Mouse (Mus musculus) urinary bladder, postnatal 25 days (tissue): ENCODE results near the gene Glyr1.

Experiments used
- DNase-seq: peaks from one replicate; pipeline ENCODE4 v3.0.0; 2022; ENCODE audit warnings: low spot score

The Glyr1 gene

DNA sequence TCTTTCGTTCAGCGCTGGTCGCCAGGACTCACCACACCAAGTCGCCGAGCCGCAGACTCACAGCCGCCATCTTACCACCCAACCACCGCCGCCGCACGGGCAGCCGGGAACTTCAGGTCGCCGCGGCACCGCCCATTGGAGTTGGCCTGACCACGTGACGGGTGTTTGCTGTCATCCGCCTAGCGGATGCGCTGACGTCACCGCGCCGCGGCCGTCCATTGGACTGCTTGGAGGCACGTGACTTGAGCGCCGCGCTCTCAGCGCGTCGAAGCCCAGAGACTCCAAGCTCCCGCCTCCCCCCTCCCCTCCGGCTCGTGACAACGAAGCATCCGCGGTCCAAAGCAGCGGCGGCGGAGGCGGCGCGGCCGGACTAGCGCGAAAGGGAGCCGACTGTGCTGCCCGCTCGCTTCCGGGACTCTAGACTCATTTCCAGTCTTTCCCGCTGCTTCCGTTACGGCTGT lies at the start of gene Glyr1, which contains the start of gene Ubn1:
Gene Glyr1, minus strand, starts transcription at position 90 of the 461 bp plus-strand sequence.
Gene Ubn1, plus strand, starts transcription at position 284 of the 461 bp plus-strand sequence.
- peak; percentile 96 for DNase-seq

DNA sequence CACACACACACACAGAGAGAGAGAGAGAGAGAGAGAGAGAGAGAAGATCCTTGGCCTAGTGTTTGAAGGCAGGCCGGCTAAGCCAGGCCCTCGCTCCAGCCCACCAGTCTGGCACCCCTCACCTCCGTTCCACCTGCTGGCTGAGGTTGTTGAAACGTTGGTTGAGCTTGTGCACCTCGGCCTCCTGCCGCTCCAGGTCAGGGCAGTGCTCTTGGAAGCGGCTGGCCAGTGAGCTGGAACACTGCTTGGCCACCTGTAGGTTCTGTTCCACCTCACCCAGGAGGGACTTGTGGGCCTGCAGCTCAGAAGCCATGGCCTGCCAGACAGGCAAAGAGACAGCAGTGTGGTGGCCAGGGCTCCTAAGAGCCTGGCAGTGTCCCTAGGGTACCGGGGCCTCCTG lies 46.8 kb upstream of the Glyr1 start:
- no peak for DNase-seq

DNA sequence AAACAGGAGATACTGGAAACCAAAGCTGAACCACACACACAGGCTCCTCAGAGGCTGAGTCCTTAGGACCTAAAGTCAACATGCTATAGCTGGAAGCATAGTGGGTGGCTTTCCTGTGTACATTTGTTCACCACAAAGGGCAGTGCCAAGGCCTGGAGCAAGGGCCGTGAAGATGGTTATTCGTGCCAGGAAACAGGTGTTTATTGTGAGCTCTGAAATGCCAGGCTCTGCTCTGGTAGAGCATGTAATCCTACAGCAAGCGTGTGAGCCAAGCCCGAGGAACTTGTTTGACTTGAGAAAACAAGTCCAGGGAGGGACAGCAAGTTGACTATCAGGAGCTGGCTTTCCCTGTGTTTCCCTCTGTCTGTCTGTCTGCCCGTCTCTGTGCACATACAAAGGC lies 43.6 kb upstream of the Glyr1 start:
- no peak for DNase-seq

DNA sequence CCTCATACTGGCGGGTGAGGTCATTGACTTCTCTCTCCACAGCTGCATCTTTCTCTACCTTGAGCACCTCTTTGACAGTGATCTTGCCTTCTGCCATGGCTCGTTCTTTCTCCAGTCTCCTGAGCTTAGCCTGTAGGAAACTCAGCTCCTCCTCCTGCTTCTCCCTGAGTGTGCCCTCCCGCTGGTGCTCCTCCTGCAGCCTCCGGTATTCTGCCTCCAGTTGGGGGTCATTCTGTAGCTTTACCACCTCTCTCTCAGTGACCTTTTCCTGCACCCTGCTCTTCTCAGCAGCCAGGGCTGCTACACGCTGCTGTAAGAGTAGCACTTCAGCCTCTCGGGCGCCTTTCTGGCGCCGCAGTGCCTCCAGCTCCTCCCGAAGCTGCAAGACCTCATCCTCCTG lies 39.4 kb upstream of the Glyr1 start:
- no peak for DNase-seq

GRCm38 (mm10) chr16:5086179-5086578 lies 36.5 kb upstream of the Glyr1 start:
- no peak for DNase-seq

- no peak for DNase-seq
These were observed 35.5 kb upstream of the Glyr1 start for GRCm38 (mm10) chr16:5085196-5085595.

GRCm38 (mm10) chr16:5074341-5074740 lies 24.7 kb upstream of the Glyr1 start:
- no peak for DNase-seq

GRCm38 (mm10) chr16:5071974-5072373 lies 22.3 kb upstream of the Glyr1 start:
- DNase-seq = no peak

DNA sequence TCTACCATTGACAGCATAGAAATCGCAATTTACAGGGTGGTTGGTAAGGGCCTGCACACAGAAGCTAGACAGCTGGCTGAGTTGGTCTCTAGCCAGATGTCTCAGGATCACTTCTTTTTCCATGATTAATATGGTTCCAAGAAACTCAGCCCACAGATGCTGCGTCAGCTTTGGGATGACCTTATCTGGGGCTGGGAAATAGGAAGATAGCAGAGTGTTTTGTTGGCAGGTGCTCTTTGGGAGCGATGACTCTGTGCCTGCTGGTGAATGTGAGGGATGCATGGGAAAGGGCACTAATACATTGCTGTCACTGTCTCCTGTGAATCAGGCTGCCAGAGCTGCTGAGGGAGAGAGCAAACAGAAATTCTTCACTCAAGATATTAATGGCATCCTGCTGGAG lies 20.7 kb upstream of the Glyr1 start:
- no peak for DNase-seq

GRCm38 (mm10) chr16:5063472-5063871 lies 13.8 kb upstream of the Glyr1 start:
- DNase-seq = no peak

DNA sequence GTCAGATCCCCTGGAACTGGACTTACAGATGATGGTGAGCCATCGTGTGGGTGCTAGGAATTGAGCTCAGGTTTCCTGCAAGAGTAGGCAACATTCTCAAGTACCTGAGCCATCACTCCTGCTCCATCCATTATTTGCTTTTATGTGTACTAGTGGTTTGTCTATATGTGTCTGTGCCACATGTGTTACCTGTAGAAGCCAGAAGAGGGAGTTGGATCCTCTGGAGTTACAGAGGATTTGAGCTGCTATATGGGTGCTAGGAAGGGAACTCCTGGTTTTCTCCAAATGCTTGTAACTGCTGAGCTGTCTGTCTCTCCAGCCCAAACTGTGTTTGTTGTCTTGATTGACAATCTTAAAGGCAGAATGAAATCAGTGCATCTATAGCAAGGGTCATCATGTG lies 8.5 kb upstream of the Glyr1 start:
- DNase-seq = no peak

- peak; percentile 57 for DNase-seq
These were observed 818 bp upstream of the Glyr1 start for GRCm38 (mm10) chr16:5050251-5051110.

- no peak for DNase-seq
These were observed 385 bp downstream of the Glyr1 start for GRCm38 (mm10) chr16:5049182-5049773.

- no peak for DNase-seq
These were observed 4.3 kb downstream of the Glyr1 start for GRCm38 (mm10) chr16:5045322-5045721.

DNA sequence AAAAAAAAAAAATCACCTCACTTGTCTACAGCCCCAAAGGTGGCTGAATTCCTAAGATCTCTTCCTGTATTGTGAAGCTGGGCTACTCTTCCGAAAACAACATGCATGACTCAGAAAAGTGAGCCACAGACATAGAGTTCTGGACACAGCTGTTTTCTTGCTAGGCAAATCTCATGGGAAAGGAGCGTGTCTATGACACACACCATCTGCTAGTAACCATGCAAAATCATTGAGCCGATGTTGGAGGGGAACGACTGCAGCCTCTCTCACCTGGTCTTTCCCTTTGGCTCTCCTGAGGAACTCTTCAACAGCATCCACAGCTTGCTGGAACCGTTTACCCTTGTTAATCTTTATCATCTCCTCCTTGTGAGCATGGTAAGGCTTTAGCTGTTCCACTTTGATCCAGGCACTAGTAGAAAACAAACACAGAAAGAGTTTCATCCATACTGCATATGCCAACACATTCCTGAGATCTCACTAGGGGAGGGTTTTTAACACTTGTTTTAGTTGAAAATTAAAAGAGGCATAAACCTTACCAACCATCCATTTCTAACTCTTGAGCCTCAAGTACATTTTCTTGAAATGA lies 12.9 kb downstream of the Glyr1 start:
- no peak for DNase-seq

DNA sequence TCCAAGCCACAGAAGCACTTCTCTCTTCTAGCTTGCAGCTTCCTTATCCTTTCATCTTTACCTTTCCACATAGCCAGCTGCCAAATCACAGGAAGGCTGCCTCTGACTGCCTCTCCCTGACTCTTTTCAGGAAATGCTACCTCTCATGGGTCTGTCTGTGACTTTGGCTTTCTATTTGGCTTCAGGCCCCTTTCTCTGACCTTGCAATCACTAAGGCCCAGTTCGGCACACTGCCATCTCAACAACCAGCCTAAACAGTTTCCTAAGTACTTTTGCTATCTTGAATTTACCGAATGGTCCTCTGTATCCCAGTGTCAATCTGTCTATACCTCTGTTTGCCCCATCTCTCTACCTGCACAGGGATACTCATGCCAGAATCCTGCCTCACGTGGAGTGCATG lies 14.1 kb downstream of the Glyr1 start:
- DNase-seq = no peak

- no peak for DNase-seq
These were observed 19.8 kb downstream of the Glyr1 start for GRCm38 (mm10) chr16:5029847-5030246.

DNA sequence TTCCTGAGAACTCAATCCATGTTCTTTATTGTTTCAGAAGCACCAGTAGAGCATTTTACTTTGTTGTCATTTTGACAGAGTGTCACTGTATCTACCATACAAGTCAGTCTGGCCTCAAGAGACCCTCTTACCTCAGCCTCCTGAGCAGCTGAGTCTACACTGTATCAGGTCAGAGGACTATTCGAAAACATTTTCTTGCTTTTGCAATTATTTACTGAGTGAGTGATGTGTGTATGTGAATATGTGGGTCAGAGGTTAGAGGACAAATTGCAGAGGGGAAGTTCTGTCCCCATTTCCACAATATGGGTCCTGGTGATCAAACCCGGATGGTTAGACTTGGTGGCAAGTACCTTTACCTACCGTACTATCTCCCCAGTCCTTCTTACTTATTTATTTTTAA lies 25.6 kb downstream of the Glyr1 start:
- DNase-seq = no peak

GRCm38 (mm10) chr16:5014578-5014977 lies 35.1 kb downstream of the Glyr1 start:
- DNase-seq = no peak

DNA sequence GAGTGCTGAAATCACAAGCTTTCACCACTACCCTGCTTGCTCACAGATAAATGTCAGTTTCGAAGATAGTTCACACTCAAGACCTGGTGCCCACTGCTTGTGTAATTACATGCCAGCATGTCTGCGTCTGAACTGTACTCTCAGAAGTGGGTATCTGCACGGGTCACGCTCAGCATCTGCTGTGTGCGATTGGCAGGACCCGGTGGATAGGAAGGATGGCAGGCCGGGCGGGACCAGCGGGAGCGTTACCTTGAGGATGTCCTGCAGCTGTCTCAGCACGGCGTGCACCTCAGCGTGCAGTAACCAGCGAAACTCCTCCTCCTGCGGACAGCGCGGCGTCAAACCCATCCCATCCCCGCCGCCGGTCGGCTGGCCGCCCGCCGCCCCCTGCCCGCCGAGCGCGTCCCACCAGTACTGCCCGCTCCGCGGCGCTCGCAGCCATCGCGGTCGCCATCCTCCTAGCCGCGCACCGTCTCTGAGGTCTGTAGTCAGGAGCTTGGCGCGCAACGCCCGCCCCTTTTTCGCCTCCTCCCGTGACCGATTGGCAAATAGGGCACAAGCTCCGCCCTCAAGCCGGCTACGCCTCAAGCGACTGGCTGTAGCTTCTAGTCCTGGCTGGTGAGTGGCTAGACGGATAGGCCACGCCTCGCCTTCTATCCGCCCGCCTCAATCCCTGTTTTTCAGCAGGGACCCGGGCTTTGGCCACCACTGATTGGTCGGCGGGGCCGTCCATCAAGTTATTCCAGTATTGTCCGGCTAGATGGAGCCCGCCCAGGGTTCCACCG lies 36.4 kb downstream of the Glyr1 start, which contains the start of gene Rogdi:
Gene Rogdi, minus strand, starts transcription at position 500 of the 785 bp plus-strand sequence.
- peak; percentile 88 for DNase-seq

DNA sequence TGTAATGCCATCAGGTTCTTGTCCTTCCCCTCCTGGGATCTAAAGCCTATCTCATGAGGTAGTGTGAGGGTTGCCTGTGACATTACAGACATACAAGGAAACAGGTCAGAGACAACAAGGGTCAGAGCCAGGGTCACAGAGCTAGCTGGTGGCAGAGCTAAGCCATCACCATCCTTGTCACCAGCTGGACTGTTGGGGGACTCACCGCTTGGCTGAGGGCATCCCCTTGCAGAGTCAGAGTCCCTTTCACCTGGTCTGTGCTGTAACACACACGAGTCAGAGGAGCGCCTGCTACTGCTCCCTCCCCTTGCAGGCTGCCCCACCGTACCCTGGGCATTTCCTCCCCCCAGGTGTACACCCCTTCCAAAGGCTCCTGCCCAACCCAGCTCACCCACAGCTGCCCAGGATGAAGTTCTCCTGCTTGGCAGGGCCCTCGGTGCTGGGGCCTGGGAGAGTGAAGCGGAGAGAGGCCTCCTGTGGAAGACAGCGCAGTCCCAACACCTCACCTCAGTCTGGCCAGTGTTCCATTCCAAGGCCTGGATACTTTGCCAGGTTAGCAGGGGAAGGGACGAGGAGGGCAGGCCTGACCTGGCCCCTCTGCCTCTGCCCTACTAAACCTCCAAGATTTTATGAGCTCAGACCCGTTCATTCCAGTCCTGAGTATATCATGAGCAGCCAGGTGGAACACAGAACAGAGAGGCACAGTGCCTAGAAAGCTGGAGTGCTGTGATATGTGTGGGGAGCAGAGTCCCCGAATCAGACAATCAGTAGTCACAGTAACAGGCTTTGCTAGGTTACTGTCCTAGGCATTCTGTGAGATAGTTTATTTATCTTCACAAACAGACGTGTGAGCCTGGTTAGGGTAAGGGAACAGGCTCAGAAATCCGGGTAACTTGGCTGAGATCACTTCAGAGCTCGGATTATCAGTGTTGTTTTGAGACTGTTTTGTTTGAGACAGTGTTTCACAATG lies 37.3 kb downstream of the Glyr1 start:
- DNase-seq = no peak
